Mouse (Mus musculus): Measurements from ENCODE around the gene Scgb1c1.

DNA sequence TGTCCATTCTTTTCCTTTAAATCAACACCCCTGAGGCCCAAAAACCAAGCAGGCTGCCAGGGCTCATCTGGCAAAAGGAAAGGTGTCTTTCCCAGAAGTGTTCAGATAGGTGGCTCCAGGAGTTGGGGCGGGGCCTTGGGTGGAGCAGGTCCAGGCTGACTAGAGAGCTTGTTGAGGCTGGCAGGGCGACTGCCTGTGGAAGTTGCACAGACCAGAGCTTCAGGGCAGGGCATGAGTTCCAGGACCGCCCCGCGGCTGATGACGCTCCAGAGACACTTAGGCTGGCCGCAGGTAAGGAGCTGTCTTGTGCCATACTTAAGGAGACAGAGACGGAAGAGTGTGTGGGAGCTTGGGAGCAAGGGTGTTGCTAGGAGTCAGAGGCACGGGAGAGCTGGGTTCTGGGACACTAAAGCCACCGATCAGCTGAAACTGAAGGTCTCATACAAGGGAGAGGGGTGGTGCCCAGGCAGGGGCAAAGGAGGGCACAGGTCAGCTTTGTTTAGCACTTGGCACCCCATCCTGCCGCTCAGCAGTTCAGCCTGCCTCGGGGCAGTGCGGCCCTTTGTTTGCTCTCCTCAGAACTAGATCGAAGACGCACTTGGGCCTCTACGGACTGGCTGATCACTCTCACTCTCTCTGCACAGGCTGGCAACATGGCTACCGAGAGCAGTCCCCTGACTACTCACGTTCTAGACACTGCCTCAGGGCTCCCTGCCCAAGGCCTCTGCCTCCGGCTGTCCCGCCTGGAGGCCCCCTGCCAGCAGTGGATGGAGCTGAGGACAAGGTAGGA is 10.2 kb upstream of the Scgb1c1 start, which contains the start of gene Urah:
- TF ChIP-seq GATA1 (IDR thresholded peaks at IDR 0.05; ENCODE audit: low read length): no peak
- no peak for TF ChIP-seq TAL1 (IDR thresholded peaks at IDR 0.05; ENCODE audit: low read length)
